Mouse (Mus musculus) embryonic facial prominence, embryonic 13.5 days (tissue): ENCODE measurements around the gene Gm10778. TPM values are rescaled to one million over a fixed set of nuclear protein-coding genes. Genes with fewer than 3 reads are reported as not detected.
A peak's percentile ranks its signal among the peaks of the same experiment; 100 is the strongest.
"Not testable (repeated sequence)": the region's sequence is repeated elsewhere in the genome, so short reads cannot be mapped to it uniquely, and the experiment has no call there.

ENCODE experiments used
- ATAC-seq: fragments of 200-750 bp; cut with Nextera tagmentation; 2 replicates; pipeline ENCODE4 v1.8.0; 2017; ENCODE audit warnings: low read depth; ENCODE audit not compliant: insufficient number of reproducible peaks, insufficient read depth, low FRiP score, low TSS enrichment
- H3K27ac ChIP-seq: fragments of 300-500 bp; sonication (generic); 2 replicates; pipeline ENCODE4 v1.5.1; 2015; ENCODE audit warnings: moderate library complexity, mild to moderate bottlenecking, inconsistent platforms
- H3K27me3 ChIP-seq: fragments of 300-500 bp; sonication (generic); 2 replicates; pipeline ENCODE4 v1.6.1; 2015; ENCODE audit warnings: mild to moderate bottlenecking, inconsistent platforms
- H3K36me3 ChIP-seq: fragments of 300-500 bp; sonication (generic); 2 replicates; pipeline ENCODE4 v1.6.1; 2015; ENCODE audit warnings: mild to moderate bottlenecking, inconsistent platforms
- H3K4me1 ChIP-seq: fragments of 300-500 bp; sonication (generic); 2 replicates; pipeline ENCODE4 v1.6.1; 2015; ENCODE audit warnings: inconsistent platforms
- H3K4me2 ChIP-seq: fragments of 300-500 bp; sonication (generic); 2 replicates; pipeline ENCODE4 v1.6.1; 2015; ENCODE audit warnings: moderate library complexity, mild to moderate bottlenecking, inconsistent platforms
- H3K4me3 ChIP-seq: fragments of 300-500 bp; sonication (generic); 2 replicates; pipeline ENCODE4 v1.5.1; 2015; ENCODE audit warnings: mild to moderate bottlenecking, inconsistent platforms
- H3K9ac ChIP-seq: fragments of 300-500 bp; sonication (generic); 2 replicates; pipeline ENCODE4 v1.6.1; 2015; ENCODE audit warnings: mild to moderate bottlenecking, inconsistent platforms
- H3K9me3 ChIP-seq: fragments of 300-500 bp; sonication (generic); 2 replicates; pipeline ENCODE4 v1.6.1; 2016; ENCODE audit warnings: inconsistent platforms
- WGBS: fragments of 180-500 bp; shearing (Covaris S2); methylation state at CpG from one replicate; pipeline ENCODE4 v1.1.7; 2015; ENCODE audit warnings: mixed read lengths; 5-methylcytosine and 5-hydroxymethylcytosine counted together
- polyA plus RNA-seq: library from polyadenylated mRNA; unstranded; fragments of >200 nt; fragmentation: Nextera tagmentation; extraction: Ambion mirVana; gene quantifications from 2 replicates; pipeline ENCODE4 v1.2.1, GENCODE M21; 2015

Gm10778 gene
- polyA plus RNA-seq, 1 experiment from 2014 or later, result 5.7 TPM

DNA sequence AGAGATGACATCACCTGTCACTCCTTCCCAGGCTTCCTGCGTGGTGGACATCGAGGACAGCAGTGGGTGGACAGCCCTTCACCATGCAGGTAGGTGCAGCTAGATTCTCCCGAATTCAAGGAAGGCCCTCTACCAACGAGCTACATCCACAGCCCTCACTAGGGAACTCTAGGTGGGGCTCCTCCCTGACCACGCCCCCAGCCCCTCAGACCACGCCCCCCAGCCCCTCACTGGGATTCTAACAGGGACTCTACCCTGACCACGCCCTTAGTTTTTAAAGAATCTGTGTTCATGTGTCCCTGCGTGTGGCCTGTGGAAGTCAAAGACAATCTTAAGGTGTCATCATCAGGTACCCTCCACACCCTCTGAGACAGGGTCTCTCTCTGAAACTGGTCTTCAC, 12.5 kb upstream of the Gm10778 start:
- no peak for ATAC-seq
- H3K27me3 ChIP-seq, result no peaks in the 10 kb centered on the region
- no peak overlapping the region for H3K4me2 ChIP-seq
- no peaks in the 10 kb centered on the region for H3K36me3 ChIP-seq
- H3K9ac ChIP-seq, result no peak overlapping the region
- peaks cover 13% of the 10 kb centered on the region for H3K4me1 ChIP-seq
- 22% methylated on average over 8 of the region's 8 CpGs for WGBS
- no peaks in the 10 kb centered on the region for H3K9me3 ChIP-seq
- H3K27ac ChIP-seq, result no peak overlapping the region
- H3K4me3 ChIP-seq, result no peak overlapping the region

DNA sequence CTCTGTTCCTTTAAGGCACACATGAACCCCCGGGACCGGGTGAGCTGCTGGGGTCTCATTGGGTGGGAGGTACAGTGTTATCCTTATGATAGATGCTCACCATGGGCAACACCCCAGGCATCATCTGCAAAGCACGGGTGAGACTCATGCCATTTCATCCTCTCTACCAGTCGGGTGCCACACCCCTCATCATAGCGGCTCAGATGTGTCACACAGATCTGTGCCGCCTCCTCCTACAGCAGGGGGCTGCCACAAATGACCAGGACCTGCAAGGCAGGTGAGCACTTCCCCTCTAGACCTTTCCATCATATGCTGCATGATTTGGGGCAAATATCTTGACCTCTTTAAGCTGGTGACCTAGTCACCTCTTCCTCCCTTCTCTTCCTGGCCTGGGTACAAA, 10.8 kb upstream of the Gm10778 start:
- H3K4me2 ChIP-seq, result no peak overlapping the region
- 75% methylated on average over 6 of the region's 6 CpGs for whole genome bisulfite sequencing
- H3K9ac ChIP-seq, result peak overlapping the region; percentile 46; the same call in 1 of the 2 replicates
- no peaks in the 10 kb centered on the region for H3K27me3 ChIP-seq
- ATAC-seq, result no peak
- peaks cover 30% of the 10 kb centered on the region for H3K4me1 ChIP-seq
- no peak overlapping the region for H3K27ac ChIP-seq
- H3K36me3 ChIP-seq, result no peaks in the 10 kb centered on the region
- H3K4me3 ChIP-seq, result no peak overlapping the region
- no peaks in the 10 kb centered on the region for H3K9me3 ChIP-seq

DNA sequence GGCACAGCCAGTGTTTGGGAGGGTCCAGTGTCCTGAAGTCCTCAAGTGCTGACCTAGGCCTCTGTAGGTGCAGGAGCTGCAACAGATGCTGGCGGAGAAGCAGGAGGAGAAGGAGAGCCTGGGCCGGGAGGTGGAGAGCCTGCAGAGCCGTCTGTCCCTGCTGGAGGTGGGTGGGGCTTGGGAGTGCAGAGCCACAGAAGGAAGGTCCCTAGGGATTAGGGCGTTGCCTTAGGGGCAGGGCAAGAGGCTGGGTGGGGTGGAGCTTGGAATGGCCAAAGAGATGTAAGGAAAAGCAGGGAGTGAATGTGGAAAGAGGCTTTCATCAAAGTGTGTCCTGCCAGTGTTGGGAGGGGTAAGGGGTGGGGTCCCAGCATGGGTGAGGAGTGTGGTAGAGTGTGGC, 8.0 kb upstream of the Gm10778 start:
- H3K4me2 ChIP-seq, ATAC-seq: not testable (repeated sequence)
- WGBS, result 49% methylated on average over 4 of the region's 4 CpGs

DNA sequence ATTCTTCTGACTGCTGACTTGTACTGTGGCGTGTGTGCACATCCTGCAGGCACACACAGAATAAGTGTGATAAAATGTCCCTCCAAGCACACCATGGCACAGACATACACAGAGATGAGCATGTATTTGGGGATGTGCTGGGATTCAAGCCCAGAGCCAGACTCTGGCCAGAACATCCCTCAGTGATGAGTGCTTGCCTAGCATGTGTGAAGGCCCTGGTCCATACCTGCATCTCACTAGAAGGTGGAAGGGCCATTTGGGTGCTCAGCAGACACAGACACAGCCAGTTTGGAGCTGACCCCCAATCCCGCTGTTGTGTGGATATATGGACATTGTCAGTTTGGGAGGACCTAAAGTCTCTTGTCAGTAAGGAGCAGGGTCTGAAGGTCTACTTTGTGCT, 7.3 kb upstream of the Gm10778 start:
- Histone ChIP-seq H3K36me3 (no peaks in the 10 kb centered on the region), H3K27ac (no peak overlapping the region), H3K4me1 (peaks cover 24% of the 10 kb centered on the region), H3K9ac (no peak overlapping the region), H3K4me3 (no peak overlapping the region), H3K4me2 (no peak overlapping the region), H3K9me3 (no peaks in the 10 kb centered on the region), H3K27me3 (no peaks in the 10 kb centered on the region)
- WGBS, result 88% methylated on average over 2 of the region's 2 CpGs
- ATAC-seq, result no peak

More for the DNA sequence above, 8.0 kb upstream of the Gm10778 start:
- not testable (repeated sequence) for H3K4me3 ChIP-seq, H3K9ac ChIP-seq, H3K27me3 ChIP-seq, H3K9me3 ChIP-seq, H3K36me3 ChIP-seq, H3K27ac ChIP-seq
- peaks cover 24% of the 10 kb centered on the region for H3K4me1 ChIP-seq

DNA sequence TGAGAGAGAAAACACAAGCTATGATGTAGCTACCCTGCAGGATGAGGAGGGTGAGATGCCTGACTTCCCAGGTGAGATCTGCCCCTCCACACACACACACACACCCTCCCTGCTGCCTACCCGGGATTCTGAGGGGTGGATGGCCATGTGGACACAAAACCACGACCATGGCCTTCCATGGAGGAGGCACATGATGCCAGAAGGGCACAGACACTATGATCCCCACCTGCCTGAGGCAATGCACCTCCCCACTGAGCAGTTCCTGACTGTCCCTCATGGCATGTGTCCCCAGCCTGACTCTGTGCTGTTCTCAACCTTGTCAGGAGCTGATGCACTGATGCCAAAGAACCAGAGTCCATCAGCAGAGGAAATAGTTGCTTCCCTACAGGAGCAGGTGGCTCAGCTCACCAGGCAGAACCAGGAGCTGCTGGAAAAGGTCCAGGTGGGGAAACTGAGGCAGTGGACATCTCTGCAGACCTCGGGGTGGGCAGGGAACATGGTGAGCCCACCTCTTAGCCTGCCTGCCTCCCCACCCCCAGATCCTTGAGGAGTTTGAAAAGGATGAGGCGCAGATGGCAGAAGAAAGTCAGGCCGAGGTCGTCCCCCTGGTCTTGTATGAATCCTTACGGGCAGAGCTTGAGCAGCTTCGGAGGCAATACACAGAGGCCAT, 6.7 kb upstream of the Gm10778 start:
- peak overlapping the region; percentile 83; the same call in 1 of the 2 replicates for H3K4me3 ChIP-seq
- no peaks in the 10 kb centered on the region for H3K9me3 ChIP-seq
- H3K27ac ChIP-seq, result 0 out of 2 replicates have a peak overlapping the region, but pooled peaks have one; percentile 97
- no peak for ATAC-seq
- WGBS, result 83% methylated on average over 8 of the region's 8 CpGs
- 0 out of 2 replicates have a peak, but pooled peaks cover under 1% of the 10 kb centered on the region for H3K36me3 ChIP-seq
- H3K4me1 ChIP-seq, result peaks cover 24% of the 10 kb centered on the region
- peak overlapping the region; percentile 97 for H3K9ac ChIP-seq
- peak overlapping the region; percentile 89 for H3K4me2 ChIP-seq
- H3K27me3 ChIP-seq, result no peaks in the 10 kb centered on the region

DNA sequence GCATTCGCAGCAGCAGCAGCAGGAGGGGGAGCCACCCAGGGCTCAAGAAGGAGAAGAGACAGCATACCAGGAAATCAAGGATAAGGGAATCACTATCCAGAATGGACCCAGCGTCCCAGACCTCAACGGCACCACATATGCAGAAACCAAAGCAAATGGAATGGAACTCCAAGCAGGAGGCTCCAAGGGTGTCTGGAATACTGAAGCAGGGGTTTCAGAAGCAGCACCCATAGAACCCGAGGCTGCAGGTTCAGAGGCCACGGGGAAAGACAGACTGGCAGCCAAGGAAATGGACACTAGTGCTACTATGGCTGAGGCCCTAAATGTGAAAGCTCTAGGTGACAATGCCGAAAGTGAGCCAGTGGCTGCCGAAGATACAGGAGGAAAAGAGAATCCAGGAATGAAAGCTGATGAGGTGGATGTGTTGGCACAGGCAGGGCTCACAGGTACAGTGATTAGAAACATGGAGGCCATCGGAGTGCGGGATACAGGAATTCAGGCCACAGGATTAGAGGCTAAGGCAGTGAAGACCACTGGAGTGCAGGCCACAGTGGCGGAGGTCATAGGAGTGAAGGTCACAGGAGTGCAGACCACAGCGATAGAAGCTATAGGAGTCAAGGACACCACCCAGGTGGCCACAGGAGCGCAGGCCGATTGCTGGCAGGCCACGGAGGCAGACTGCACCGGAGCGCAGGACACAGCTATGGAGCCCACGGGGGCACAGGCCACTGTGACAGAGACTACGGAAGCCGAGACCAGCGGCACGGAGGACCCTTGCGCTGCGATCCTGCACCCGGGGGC, 6.0 kb upstream of the Gm10778 start:
- H3K4me2 ChIP-seq, result peak overlapping the region; percentile 89
- ATAC-seq, result peak; percentile 38
- 0 out of 2 replicates have a peak, but pooled peaks cover 3% of the 10 kb centered on the region for H3K36me3 ChIP-seq
- peak overlapping the region; percentile 97 for H3K9ac ChIP-seq
- H3K4me3 ChIP-seq, result peak overlapping the region; percentile 83
- peaks cover 24% of the 10 kb centered on the region for H3K4me1 ChIP-seq
- H3K27ac ChIP-seq, result peak overlapping the region; percentile 97
- H3K9me3 ChIP-seq, result no peaks in the 10 kb centered on the region
- H3K27me3 ChIP-seq, result no peaks in the 10 kb centered on the region
- WGBS, result 19% methylated on average over 24 of the region's 24 CpGs

DNA sequence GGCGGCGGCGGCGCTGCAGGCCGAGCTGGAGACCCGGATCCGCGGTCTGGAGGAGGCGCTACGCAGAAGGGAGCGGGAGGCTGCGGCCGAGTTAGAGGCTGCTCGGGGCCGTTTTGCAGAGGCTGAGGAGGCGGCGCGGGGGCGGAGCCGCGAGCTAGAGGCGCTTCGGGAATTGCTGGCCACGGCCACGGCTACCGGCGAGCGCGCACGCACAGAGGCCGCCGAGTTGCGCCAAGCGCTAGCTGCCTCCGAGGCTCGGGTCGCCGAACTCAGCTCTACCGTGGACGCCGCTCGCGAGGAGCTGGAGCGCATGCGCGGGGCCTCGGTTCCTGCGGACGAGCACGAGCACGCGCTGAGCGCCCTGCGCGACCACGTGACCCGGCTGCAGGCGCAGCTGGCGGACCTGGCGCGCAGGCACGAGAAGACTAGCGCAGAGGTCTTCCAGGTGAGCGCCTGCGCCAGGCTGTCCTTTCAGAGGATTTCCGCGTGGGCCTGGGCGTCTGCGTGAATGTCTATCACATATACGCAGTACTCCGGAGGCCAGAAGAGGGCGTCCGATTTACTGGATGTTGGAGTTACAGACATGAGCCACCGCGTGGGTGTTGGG, 5.3 kb upstream of the Gm10778 start:
- Histone ChIP-seq H3K9ac (peak overlapping the region; percentile 97), H3K27ac (peak overlapping the region; percentile 97), H3K27me3 (no peaks in the 10 kb centered on the region), H3K4me3 (peak overlapping the region; percentile 83), H3K9me3 (no peaks in the 10 kb centered on the region), H3K36me3 (0 out of 2 replicates have a peak, but pooled peaks cover 3% of the 10 kb centered on the region), H3K4me2 (peak overlapping the region; percentile 89), H3K4me1 (peaks cover 24% of the 10 kb centered on the region)
- under 1% methylated on average over 69 of the region's 75 CpGs for WGBS
- peak; percentile 84 for ATAC-seq

DNA sequence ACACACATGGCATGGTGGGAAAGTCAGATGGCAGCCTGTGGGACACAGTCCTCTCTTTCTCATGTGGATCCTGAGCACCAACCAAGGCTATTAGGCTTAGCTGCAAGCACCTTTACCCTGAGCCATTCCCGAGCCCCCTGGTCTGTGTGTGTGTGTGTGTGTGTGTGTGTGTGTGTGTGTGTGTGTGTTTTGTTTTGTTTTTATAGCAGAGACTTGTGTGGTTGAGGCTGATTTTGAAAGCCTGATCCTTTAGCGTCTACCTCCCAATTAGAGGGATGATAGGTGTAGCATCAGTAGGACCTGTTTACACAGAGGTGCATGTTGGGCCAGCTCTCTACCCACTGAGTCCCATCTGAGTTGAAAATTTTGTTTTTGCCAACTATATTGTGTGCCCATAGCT, 4.7 kb upstream of the Gm10778 start:
- no peak for ATAC-seq
- H3K27me3 ChIP-seq, result no peaks in the 10 kb centered on the region
- 43% methylated on average over 2 of the region's 2 CpGs for WGBS
- peak overlapping the region; percentile 83 for H3K4me3 ChIP-seq
- peak overlapping the region; percentile 97 for H3K9ac ChIP-seq
- peak overlapping the region; percentile 89 for H3K4me2 ChIP-seq
- 0 out of 2 replicates have a peak, but pooled peaks cover 3% of the 10 kb centered on the region for H3K36me3 ChIP-seq
- peaks cover 24% of the 10 kb centered on the region for H3K4me1 ChIP-seq
- H3K9me3 ChIP-seq, result no peaks in the 10 kb centered on the region
- H3K27ac ChIP-seq, result peak overlapping the region; percentile 97

DNA sequence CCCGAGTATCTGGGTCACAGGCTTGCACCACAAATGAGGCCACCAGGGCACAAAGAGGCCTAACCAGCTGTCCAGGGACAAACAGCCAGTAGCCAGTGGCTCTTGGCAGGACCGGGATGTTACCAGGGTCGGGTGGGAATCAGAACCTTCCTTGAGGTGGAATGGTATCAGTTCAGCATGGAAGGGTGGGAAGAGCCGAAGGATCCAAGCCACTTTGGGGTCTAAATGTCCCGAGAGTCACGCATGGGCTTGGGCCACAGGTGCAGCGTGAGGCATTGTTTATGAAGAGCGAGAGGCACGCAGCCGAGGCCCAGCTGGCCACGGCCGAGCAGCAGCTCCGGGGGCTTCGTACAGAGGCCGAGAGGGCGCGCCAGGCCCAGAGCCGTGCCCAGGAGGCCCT, 4.1 kb upstream of the Gm10778 start:
- Histone ChIP-seq H3K27ac (no peak overlapping the region), H3K9ac (0 out of 2 replicates have a peak overlapping the region, but pooled peaks have one; percentile 97), H3K9me3 (no peaks in the 10 kb centered on the region), H3K4me2 (peak overlapping the region; percentile 89; the same call in 1 of the 2 replicates), H3K36me3 (0 out of 2 replicates have a peak, but pooled peaks cover 3% of the 10 kb centered on the region), H3K4me1 (peaks cover 24% of the 10 kb centered on the region), H3K27me3 (no peaks in the 10 kb centered on the region), H3K4me3 (no peak overlapping the region)
- WGBS, result 93% methylated on average over 18 of the region's 18 CpGs
- ATAC-seq, result no peak

DNA sequence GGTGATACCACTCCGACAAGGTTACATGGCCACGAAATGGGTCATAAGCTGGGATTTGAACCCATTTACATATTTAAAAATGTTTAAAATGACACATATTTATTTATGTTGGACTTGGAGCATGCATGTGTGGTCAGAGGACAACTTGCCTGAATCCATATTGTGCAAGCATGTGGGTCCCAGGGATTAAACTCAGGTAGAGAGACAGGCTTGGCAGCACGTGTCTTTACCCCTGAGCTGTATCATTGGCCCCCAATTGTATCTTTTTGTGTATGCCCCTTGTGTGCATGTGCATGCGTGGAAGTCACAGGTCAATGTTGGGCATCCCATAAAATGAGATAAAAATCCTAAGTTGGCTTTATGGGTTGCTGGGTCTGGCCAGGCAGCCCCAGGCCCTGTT, 3.5 kb upstream of the Gm10778 start:
- Histone ChIP-seq H3K9me3 (no peaks in the 10 kb centered on the region), H3K9ac (no peak overlapping the region)

DNA sequence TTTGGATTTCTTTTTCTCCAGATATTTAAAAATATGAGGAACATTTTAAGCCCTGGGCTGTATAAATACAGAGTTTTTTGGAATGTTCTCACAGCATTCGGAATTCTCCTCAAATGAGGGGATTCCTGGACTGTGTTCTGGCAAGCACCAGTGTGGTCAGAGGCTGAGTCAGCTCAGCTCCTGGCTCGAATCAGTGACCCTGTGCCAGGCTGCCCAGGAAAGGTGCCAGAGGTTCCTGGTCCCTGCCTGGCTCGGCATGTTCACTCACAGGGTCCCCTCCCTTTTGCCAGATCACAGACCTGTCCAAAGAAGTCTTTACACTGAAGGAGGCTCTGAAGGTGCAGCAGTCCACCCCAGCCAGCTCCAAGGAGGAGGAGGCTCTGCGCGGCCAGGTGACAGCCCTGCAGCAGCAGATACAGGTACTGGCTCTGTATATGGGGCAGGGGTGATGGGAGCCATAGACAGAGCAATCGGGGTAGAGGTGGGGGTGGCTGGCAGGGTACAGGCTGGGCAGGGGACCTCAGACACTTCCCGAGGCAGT, 2.8 kb upstream of the Gm10778 start:
- Histone ChIP-seq H3K27me3 (no peaks in the 10 kb centered on the region), H3K4me1 (peaks cover 29% of the 10 kb centered on the region), H3K36me3 (peaks cover 7% of the 10 kb centered on the region), H3K4me2 (no peak overlapping the region), H3K9me3 (no peaks in the 10 kb centered on the region), H3K27ac (no peak overlapping the region), H3K9ac (no peak overlapping the region), H3K4me3 (no peak overlapping the region)
- WGBS, result 80% methylated on average over 7 of the region's 7 CpGs
- no peak for ATAC-seq

More for the DNA sequence above, 3.5 kb upstream of the Gm10778 start:
- H3K36me3 ChIP-seq, result 0 out of 2 replicates have a peak, but pooled peaks cover 3% of the 10 kb centered on the region
- H3K27me3 ChIP-seq, result no peaks in the 10 kb centered on the region
- no peak overlapping the region for H3K4me2 ChIP-seq
- ATAC-seq, result no peak
- 93% methylated on average over 4 of the region's 4 CpGs for WGBS
- H3K4me1 ChIP-seq, result peaks cover 29% of the 10 kb centered on the region
- no peak overlapping the region for H3K4me3 ChIP-seq
- no peak overlapping the region for H3K27ac ChIP-seq
